Mouse (Mus musculus) E14TG2a.4 (cell line): Measurements from ENCODE around the gene Vdac1.
"Not testable (repeated sequence)": the region's sequence is repeated elsewhere in the genome, so short reads cannot be mapped to it uniquely, and the experiment has no call there.

Experiments used
- H3K27me3 ChIP-seq: 2 replicates; pipeline ENCODE4 v1.6.1; 2014; ENCODE audit warnings: low read length, control low read depth; ENCODE audit not compliant: insufficient read depth
- H3K36me3 ChIP-seq: 2 replicates; pipeline ENCODE4 v1.6.1; 2014; ENCODE audit warnings: low read length, control low read depth; ENCODE audit not compliant: insufficient read depth
- H3K4me1 ChIP-seq: replicated peaks from 2 replicates; pipeline ENCODE4 v1.6.1; 2014; ENCODE audit warnings: low read depth, low read length, control low read depth
- H3K4me3 ChIP-seq: replicated peaks from 2 replicates; pipeline ENCODE4 v1.5.1; 2014; ENCODE audit warnings: mild to moderate bottlenecking, low read length
- H3K9me3 ChIP-seq: 2 replicates; pipeline ENCODE4 v1.6.1; 2014; ENCODE audit warnings: low read length, control low read depth
- CTCF ChIP-seq: conservative IDR thresholded peaks from 2 replicates; pipeline ENCODE4 v1.5.1; 2014; ENCODE audit warnings: low read length
- NANOG ChIP-seq: IDR thresholded peaks from 2 replicates; pipeline ENCODE4 v1.6.1; 2014; ENCODE audit warnings: borderline replicate concordance, low read length, mixed read lengths
- POU5F1 ChIP-seq: IDR thresholded peaks from 2 replicates; pipeline ENCODE4 v1.6.1; 2014; ENCODE audit warnings: low read length, borderline replicate concordance

The Vdac1 gene

DNA sequence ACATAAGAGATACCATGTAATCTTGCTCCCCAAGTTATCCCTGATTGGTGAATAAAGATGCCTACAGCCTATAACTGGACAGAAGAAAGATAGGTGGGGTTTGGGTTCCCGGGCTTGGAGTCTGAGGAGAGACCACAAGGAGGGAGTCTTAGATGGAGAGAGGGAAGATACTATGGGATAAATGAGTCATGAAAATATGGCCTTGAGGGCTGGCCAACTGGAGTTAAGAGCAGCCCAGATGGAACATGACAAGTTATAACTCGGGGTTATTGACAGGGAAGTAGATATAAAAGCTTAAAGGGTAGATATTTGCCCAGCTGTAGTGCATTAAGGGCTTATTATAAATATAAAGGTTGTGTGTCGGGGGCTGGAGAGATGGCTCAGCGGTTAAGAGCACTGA is 12.5 kb upstream of the Vdac1 start:
- H3K27me3 ChIP-seq = no peaks in the 10 kb centered on the region
- H3K9me3 ChIP-seq = peaks cover 3% of the 10 kb centered on the region; the same call in 1 of the 2 replicates
- TF ChIP-seq CTCF = no peak
- no peak overlapping the region for H3K4me3 ChIP-seq
- H3K36me3 ChIP-seq = no peaks in the 10 kb centered on the region
- H3K4me1 ChIP-seq = peaks cover 64% of the 10 kb centered on the region

DNA sequence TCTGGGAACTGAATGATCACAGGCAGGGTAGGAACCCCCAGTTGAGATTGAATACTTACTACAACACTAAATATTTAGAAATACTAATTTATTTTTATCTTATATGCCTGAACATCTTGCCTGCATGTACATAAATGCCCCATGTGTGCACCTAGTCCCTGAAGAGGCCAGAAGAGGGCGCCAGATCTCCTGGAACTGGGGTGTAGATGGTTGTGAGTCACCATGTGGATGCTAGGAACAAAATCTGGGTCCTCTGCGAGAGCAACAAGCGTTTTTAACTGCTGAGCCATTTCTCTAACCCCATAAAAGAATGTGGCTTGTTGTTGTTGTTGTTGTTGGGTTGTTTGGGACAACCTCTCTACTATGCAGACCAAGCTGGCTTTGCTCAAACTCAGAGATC is 11.9 kb upstream of the Vdac1 start:
- Histone ChIP-seq H3K36me3 (no peaks in the 10 kb centered on the region), H3K4me1 (peaks cover 61% of the 10 kb centered on the region), H3K27me3 (no peaks in the 10 kb centered on the region), H3K9me3 (peaks cover 3% of the 10 kb centered on the region; the same call in 1 of the 2 replicates), H3K4me3 (no peak overlapping the region)
- TF ChIP-seq POU5F1 (no peak), CTCF (peak; percentile 63)

DNA sequence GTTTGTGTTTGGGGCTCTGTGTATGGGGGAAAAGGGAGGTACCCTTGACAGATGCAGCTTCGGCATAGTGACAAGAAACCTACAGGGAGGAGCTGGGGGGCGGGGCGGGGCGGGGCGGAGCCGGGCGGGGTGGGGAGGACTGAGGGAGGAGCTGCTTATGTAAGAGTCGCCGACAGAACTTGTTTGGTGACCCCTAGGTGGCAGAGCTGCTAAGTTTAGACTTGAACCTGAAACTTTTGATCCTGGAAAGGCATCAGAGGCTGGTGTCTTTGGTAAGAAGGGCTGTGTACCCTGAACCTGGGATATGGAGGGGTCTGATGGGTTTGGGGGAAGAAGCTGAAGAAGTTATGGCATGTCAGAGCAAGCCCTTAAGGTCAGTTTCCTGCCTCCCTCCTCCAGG is 9.7 kb upstream of the Vdac1 start:
- no peaks in the 10 kb centered on the region for H3K36me3 ChIP-seq
- no peak overlapping the region for H3K4me3 ChIP-seq
- peaks cover 44% of the 10 kb centered on the region for H3K4me1 ChIP-seq
- no peak for TF ChIP-seq POU5F1
- H3K9me3 ChIP-seq = peaks cover 5% of the 10 kb centered on the region
- H3K27me3 ChIP-seq = no peaks in the 10 kb centered on the region

DNA sequence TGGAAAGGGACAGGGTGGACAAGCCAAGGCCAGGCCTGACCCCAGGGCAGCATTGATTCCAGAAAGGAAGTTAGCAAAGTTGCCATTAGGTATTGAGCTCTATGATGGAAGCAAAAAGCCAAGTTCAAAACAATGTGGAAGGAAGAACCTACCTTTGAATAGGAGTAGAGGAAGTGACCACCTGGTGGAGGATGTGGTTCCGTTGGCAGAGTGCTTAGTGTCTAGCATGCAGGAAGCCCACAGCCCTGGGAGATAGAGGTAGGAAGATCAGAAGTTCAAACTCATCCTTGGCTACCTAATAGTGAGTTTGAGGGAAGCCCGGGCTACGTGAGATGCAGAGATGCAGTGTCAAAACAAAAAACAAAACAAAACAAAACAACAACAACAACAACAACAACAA is 8.4 kb upstream of the Vdac1 start:
- peaks cover 34% of the 10 kb centered on the region for H3K4me1 ChIP-seq
- TF ChIP-seq POU5F1 = no peak
- TF ChIP-seq NANOG = no peak
- TF ChIP-seq CTCF = no peak
- peaks cover 5% of the 10 kb centered on the region for H3K36me3 ChIP-seq
- peaks cover 17% of the 10 kb centered on the region for H3K9me3 ChIP-seq
- H3K27me3 ChIP-seq = no peaks in the 10 kb centered on the region
- H3K4me3 ChIP-seq = no peak overlapping the region

DNA sequence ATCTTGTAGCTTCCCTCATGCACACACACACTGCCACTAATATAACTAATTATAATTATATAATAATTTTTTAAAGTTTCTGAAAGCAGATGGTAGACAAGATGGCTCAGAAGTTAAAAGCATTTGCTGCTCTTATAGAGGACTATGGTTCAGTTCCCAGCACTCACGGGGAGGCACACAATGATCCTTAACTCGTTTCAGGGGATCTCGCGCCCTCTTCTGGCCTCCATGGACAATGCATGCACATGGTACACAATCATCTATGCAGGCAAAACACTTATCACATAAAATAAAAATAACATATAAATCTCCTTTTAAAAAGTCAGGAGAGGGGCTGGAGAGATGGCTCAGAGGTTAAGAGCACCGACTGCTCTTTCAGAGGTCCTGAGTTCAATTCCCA is 6.0 kb upstream of the Vdac1 start:
- Histone ChIP-seq H3K4me3 (no peak overlapping the region), H3K27me3 (no peaks in the 10 kb centered on the region), H3K36me3 (peaks cover 10% of the 10 kb centered on the region), H3K4me1 (peaks cover 30% of the 10 kb centered on the region), H3K9me3 (peaks cover 30% of the 10 kb centered on the region)
- TF ChIP-seq NANOG = no peak
- TF ChIP-seq CTCF = peak; percentile 27
- TF ChIP-seq POU5F1 = no peak

DNA sequence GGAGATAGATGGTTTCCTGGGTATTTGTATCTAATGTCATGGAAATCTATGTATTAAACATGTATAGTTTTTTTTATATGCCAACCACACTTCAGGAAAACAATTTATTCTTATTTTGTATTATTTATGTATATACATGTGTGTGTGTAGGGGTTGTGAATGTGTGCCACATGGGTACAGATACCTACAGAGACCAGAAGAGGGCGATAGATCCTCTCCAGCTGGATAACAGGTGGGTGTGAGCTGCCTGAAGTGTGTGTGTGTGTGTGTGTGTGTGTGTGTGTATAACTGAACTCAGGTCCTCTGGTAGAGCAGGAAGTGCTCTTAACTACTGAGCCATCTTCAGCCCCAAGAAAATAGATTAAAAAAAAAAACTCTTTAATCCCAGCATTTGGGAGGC is 5.1 kb upstream of the Vdac1 start:
- no peaks in the 10 kb centered on the region for H3K27me3 ChIP-seq
- H3K4me1 ChIP-seq = peaks cover 30% of the 10 kb centered on the region
- H3K9me3 ChIP-seq = peaks cover 30% of the 10 kb centered on the region
- no peak overlapping the region for H3K4me3 ChIP-seq
- peaks cover 10% of the 10 kb centered on the region for H3K36me3 ChIP-seq
- peak; percentile 54 for TF ChIP-seq CTCF
- no peak for TF ChIP-seq NANOG
- no peak for TF ChIP-seq POU5F1

DNA sequence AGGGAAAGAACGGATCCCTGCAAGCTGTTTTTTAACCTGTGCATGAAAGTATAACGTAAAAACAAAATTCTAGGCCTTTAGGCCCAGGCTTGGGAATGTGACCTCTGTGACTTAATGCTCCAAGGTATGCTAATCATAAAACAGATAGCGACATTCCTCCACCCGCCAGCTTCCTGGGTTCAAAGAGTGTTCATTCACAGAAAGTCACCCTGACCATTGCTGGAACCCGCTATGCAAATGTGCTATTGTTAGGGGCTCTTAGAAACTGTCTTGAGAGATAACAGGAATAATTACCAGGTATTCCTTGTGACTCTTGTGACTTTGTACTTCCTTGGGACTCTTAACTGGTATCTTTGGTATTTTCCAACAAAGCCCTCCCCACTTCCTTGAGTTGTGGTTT is 3.6 kb upstream of the Vdac1 start:
- H3K9me3 ChIP-seq = peaks cover 30% of the 10 kb centered on the region
- H3K4me1 ChIP-seq = peaks cover 21% of the 10 kb centered on the region
- H3K36me3 ChIP-seq = peaks cover 12% of the 10 kb centered on the region
- H3K4me3 ChIP-seq, H3K27me3 ChIP-seq: not testable (repeated sequence)

DNA sequence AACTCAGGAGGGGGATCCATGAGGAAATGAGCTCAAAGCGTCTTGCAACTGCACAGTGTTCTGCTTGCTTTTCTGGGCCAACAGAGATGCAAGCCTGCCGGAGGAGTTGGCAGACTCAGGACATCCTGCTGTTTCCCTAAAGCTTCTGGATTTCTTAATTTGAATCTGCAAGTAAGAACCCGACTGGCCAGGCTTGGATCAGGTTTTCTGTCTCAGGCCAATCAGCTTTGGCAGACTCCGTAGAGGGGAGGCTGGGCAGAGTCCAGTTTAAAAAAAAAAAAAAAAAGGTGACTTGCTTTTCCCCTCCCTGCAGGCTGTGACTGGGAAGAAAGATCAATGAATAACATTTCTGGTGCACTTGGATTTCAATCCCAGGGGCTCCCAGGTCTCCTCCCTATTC is 2.1 kb upstream of the Vdac1 start:
- peaks cover 24% of the 10 kb centered on the region for H3K36me3 ChIP-seq
- H3K4me3 ChIP-seq = peak overlapping the region; percentile 98
- TF ChIP-seq NANOG (no peak), POU5F1 (no peak), CTCF (no peak)
- H3K27me3 ChIP-seq = no peaks in the 10 kb centered on the region
- H3K9me3 ChIP-seq = peaks cover 30% of the 10 kb centered on the region
- H3K4me1 ChIP-seq = peaks cover 33% of the 10 kb centered on the region

DNA sequence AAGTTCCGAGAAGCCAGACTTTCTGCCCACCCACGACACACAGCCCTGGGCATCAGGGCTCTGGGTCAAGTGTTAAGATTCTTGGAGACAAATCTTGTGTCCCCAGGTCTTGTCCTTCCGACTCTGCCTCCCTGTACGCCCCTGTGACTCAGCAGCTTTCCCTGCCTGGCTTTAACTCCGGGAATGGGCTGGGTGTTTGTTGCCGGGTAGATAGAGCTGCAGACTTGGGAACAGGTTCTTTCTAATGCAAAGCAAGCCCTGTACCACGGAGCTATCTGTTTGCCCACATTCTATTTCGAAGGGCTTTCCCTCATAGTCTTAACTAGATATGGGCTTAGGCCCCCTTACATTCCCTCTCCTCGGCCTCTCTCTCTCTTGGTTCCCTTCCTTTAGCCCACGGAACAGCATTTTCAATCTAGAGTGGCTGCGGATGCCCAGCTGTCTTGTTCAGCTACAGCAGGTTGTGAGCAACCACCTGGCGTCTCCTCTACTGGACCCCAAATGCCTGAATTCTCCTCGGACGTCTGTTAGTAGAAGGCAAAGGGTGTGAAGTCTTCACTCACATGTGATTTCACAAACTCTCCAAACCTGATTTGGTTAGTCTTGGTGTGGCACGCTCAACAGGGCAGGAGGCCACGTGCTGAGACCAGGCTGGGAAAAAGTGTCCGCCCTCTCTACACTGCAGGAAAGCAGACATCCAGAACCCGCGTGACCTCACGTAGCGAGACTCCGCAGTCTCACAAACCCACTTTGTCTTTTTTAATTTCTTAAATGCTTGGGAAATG is 782 bp upstream of the Vdac1 start:
- H3K36me3 ChIP-seq = peaks cover 36% of the 10 kb centered on the region
- TF ChIP-seq POU5F1 = peak; percentile 86
- no peak for TF ChIP-seq CTCF
- H3K4me1 ChIP-seq = peaks cover 46% of the 10 kb centered on the region
- peak overlapping the region; percentile 98 for H3K4me3 ChIP-seq
- H3K9me3 ChIP-seq = peaks cover 30% of the 10 kb centered on the region
- H3K27me3 ChIP-seq = no peaks in the 10 kb centered on the region
